Mouse (Mus musculus): Measurements from ENCODE around the gene Rnf180. TPM values are rescaled to one million over a fixed set of nuclear protein-coding genes. Genes with fewer than 3 reads are reported as not detected.

Gene Rnf180
- total and polyA plus RNA-seq, 3 experiments: 0.23 to 0.84 TPM; not detected in 1

DNA sequence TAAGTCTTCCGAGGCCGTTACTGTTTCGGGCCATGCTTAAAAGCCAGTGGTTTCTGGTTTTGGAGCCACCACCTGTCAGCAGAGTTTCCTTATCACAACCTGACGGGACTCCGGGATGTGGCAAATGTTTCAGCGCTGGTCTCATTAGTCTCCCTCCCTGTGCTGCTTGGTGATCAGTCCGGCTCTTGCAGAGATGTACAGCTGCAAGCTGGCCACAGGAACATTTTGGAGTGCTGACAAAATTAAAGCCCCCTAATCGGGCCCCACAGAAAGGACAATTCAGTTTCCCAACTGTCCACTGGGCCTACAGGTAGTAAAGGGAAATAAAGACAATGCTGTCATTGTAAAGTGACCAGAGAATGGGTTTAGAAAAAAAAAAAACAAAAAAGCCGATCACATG, 44.4 kb downstream of the Rnf180 start:
- Histone ChIP-seq H3K9ac (ENCODE audit: control insufficient read depth, low read depth, low read length, poor library complexity, severe bottlenecking) (no peak overlapping the region), H3K79me2 (ENCODE audit: control insufficient read depth, insufficient read depth, low read length, poor library complexity) (no peaks in the 10 kb centered on the region), H3K36me3 (ENCODE audit: control insufficient read depth in 1 of 2, insufficient read depth in 2 of 2, low read length in 2 of 2) (no peaks in the 10 kb centered on the region), H3K4me1 (ENCODE audit: control insufficient read depth in 1 of 2, insufficient read depth in 2 of 2, low read length in 2 of 2) (no peaks in the 10 kb centered on the region), H3K27ac (ENCODE audit: control insufficient read depth, low read depth, low read length) (no peak overlapping the region), H3K9me3 (replicated peaks; ENCODE audit: insufficient read depth, low read length) (no peaks in the 10 kb centered on the region), H3K27me3 (ENCODE audit: control insufficient read depth in 1 of 2, insufficient read depth in 2 of 2, low read length in 2 of 2) (no peaks in the 10 kb centered on the region), H3K4me3 (ENCODE audit: control insufficient read depth in 1 of 2, insufficient read depth in 1 of 2, low read depth in 2 of 2, low read length in 2 of 2) (no peak overlapping the region)
- no peak for DNase-seq (ENCODE audit: low read depth, low spot score)
- TF ChIP-seq EP300 (IDR thresholded peaks at IDR 0.05; ENCODE audit: low read depth in 1 of 2, low read length in 2 of 2) (no peak), GATA1 (IDR thresholded peaks at IDR 0.05; ENCODE audit: low read depth, low read length) (no peak), ZNF384 (IDR thresholded peaks at IDR 0.05; ENCODE audit: low read depth, low read length) (no peak), HCFC1 (IDR thresholded peaks at IDR 0.05; ENCODE audit: low read depth, low read length) (no peak), MAFK (IDR thresholded peaks at IDR 0.05; ENCODE audit: borderline replicate concordance, low read depth, low read length) (no peak), MYB (IDR thresholded peaks at IDR 0.05; ENCODE audit: low read depth, low read length) (no peak), E2F4 (IDR thresholded peaks at IDR 0.05; ENCODE audit: borderline replicate concordance, low read depth, low read length) (no peak), NELFE (IDR thresholded peaks at IDR 0.05; ENCODE audit: low read depth, low read length) (no peak), UBTF (IDR thresholded peaks at IDR 0.05; ENCODE audit: borderline replicate concordance, insufficient read depth, low read depth, low read length) (no peak), BHLHE40 (IDR thresholded peaks at IDR 0.05; ENCODE audit: borderline replicate concordance, low read depth, low read length) (no peak), TBP (IDR thresholded peaks at IDR 0.05; ENCODE audit: low read depth, low read length) (no peak), ELF1 (IDR thresholded peaks at IDR 0.05; ENCODE audit: low read depth, low read length) (no peak), ZMIZ1 (IDR thresholded peaks at IDR 0.05; ENCODE audit: low read depth, low read length) (no peak), RAD21 (IDR thresholded peaks at IDR 0.05; ENCODE audit: low read depth, low read length) (no peak), MAZ (IDR thresholded peaks at IDR 0.05; ENCODE audit: low read depth, low read length) (no peak)

DNA sequence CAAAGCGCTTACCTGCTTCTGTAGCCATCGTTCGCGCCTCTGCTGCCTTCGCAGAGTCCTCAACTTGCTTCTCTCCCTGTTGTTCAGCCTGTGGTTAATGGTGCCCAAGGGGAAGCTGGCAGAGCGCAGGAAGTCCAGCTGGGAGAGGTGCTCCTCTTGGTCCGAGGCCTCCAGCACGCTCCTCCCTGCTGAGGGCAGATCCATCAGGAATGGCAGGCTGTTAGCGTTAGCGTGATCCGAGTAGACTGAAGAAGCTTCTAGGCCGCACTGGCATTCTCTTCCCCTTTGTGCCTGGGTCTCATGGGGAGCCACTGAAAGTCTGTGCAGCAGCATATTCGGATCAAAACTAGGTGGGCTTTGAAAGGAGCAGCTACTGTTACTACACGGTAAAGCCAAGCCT, 45.0 kb downstream of the Rnf180 start:
- Histone ChIP-seq H3K9ac (ENCODE audit: control insufficient read depth, low read depth, low read length, poor library complexity, severe bottlenecking) (no peak overlapping the region), H3K36me3 (ENCODE audit: control insufficient read depth in 1 of 2, insufficient read depth in 2 of 2, low read length in 2 of 2) (no peaks in the 10 kb centered on the region)
- DNase-seq (ENCODE audit: low read depth, low spot score): no peak

More for the DNA sequence above, 45.0 kb downstream of the Rnf180 start:
- Histone ChIP-seq H3K79me2 (ENCODE audit: control insufficient read depth, insufficient read depth, low read length, poor library complexity) (no peaks in the 10 kb centered on the region), H3K4me1 (ENCODE audit: control insufficient read depth in 1 of 2, insufficient read depth in 2 of 2, low read length in 2 of 2) (no peaks in the 10 kb centered on the region), H3K4me3 (ENCODE audit: control insufficient read depth in 1 of 2, insufficient read depth in 1 of 2, low read depth in 2 of 2, low read length in 2 of 2) (no peak overlapping the region), H3K9me3 (replicated peaks; ENCODE audit: insufficient read depth, low read length) (no peaks in the 10 kb centered on the region), H3K27ac (ENCODE audit: control insufficient read depth, low read depth, low read length) (no peak overlapping the region), H3K27me3 (ENCODE audit: control insufficient read depth in 1 of 2, insufficient read depth in 2 of 2, low read length in 2 of 2) (no peaks in the 10 kb centered on the region)
- TF ChIP-seq USF1 (IDR thresholded peaks at IDR 0.05; ENCODE audit: low read depth, low read length): no peak
- TF ChIP-seq NRF1 (IDR thresholded peaks at IDR 0.05; ENCODE audit: insufficient read depth, low read depth, low read length, poor library complexity, severe bottlenecking): no peak
- TF ChIP-seq KAT2A (conservative IDR thresholded peaks at IDR 0.05; ENCODE audit: low read depth, low read length): no peak
- no peak for TF ChIP-seq POLR2AphosphoS5 (IDR thresholded peaks at IDR 0.05; ENCODE audit: borderline replicate concordance, low read depth, low read length)
- no peak for TF ChIP-seq MAZ (IDR thresholded peaks at IDR 0.05; ENCODE audit: low read depth, low read length)
- TF ChIP-seq TBP (IDR thresholded peaks at IDR 0.05; ENCODE audit: low read depth, low read length): no peak
- TF ChIP-seq ZC3H11A (IDR thresholded peaks at IDR 0.05; ENCODE audit: low read depth, low read length): no peak
- no peak for TF ChIP-seq CHD2 (IDR thresholded peaks at IDR 0.05; ENCODE audit: low read length)
- TF ChIP-seq CHD1 (IDR thresholded peaks at IDR 0.05; ENCODE audit: low read depth, low read length): no peak
- no peak for TF ChIP-seq MAFK (IDR thresholded peaks at IDR 0.05; ENCODE audit: borderline replicate concordance, low read depth, low read length)
- TF ChIP-seq MEF2A (IDR thresholded peaks at IDR 0.05; ENCODE audit: extremely low read depth, insufficient replicate concordance, low read depth, low read length, poor library complexity, severe bottlenecking): no peak
- TF ChIP-seq CTCF (IDR thresholded peaks at IDR 0.05 in 2 of 3, conservative IDR thresholded peaks at IDR 0.05 in 1 of 3; ENCODE audit: control insufficient read depth in 1 of 3, insufficient read depth in 1 of 3, low read depth in 2 of 3, low read length in 3 of 3, poor library complexity in 1 of 3, severe bottlenecking in 1 of 3): no peak
- TF ChIP-seq UBTF (IDR thresholded peaks at IDR 0.05; ENCODE audit: borderline replicate concordance, insufficient read depth, low read depth, low read length): no peak
- no peak for TF ChIP-seq ELF1 (IDR thresholded peaks at IDR 0.05; ENCODE audit: low read depth, low read length)
- no peak for TF ChIP-seq NELFE (IDR thresholded peaks at IDR 0.05; ENCODE audit: low read depth, low read length)
- TF ChIP-seq ZMIZ1 (IDR thresholded peaks at IDR 0.05; ENCODE audit: low read depth, low read length): no peak
- TF ChIP-seq MYB (IDR thresholded peaks at IDR 0.05; ENCODE audit: low read depth, low read length): no peak
- TF ChIP-seq POLR2AphosphoS2 (IDR thresholded peaks at IDR 0.05; ENCODE audit: low read length): no peak

All from MEL (cell line).